Mouse (Mus musculus) cerebellum, postnatal 14 days (tissue): ENCODE results near the gene Klhl20.

Experiments
- DNase-seq, 2 experiments: peaks; one replicate each; pipeline ENCODE4 v3.0.0; 2021; ENCODE audit warnings: mixed read lengths in 2 of 2

Gene Klhl20

DNA sequence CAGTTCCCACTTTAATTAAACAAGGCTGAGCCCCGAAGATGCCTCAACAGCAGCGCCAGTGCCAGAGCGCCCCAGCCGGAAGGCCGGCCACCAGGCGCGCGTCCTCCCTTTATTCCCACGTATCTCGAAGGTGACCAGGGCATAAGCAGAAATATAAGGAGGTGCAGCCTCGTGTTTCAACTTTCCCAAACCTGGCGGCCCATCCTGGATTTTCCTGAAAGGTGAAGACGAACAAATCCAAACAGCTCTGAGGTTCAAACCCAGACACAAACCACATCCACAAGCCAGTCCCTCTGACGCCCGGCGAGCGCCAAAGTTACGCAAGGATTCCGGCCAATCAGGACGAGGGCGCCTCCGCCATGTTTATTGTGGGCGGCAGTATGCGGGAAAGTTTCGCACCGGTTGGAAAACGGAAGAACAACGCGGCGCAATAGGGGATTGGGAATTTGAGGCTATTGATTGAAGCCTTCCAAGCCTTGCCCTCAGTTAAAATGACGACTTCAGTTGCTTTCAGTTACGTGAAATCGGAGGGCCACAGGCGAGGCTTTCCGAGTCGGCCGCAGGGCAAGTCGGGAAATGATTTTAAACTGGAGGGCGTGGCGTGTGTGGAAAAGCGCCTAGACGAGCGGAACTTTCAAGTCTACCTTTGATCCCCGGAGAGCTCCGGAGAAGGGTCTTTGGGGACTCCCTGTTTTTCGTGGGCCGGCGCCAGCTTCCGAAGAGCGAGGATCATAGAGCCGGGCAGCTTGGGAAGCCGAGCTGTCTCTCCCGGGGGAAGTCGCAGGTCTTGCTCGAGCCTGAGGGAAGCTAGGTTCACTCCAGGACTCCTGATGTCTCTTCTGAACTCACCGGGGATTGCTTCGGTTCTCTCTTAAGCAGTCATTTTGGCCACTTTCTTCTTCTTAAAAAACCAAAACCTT lies 60.7 kb downstream of the Klhl20 start, which contains the start of the genes Dars2 and Cenpl:
TSS of gene Dars2 (minus strand) at position 307 of the 920 bp plus-strand sequence.
TSS of gene Cenpl (plus strand) at position 362 of the 920 bp plus-strand sequence.
- DNase-seq, result peak; percentile 96 to 97

DNA sequence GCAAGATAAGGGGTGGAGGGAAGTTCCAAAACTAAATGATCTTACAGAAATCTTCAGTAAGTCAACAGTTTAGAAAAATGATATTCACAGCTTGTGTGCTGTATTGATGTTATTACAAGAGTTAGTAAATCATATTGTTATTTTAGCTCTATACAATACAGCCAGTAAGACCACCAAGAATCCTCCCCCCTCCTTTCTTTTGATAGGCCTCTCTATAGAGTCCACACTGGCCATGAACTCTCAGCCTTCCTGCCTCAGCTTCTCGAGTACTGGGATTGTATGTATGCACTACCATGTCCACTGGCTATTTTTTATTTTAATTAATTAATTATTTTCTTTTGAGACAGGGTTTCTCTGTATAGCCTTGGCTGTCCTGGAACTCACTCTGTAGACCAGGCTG lies 68.0 kb downstream of the Klhl20 start:
- DNase-seq, result no peak

DNA sequence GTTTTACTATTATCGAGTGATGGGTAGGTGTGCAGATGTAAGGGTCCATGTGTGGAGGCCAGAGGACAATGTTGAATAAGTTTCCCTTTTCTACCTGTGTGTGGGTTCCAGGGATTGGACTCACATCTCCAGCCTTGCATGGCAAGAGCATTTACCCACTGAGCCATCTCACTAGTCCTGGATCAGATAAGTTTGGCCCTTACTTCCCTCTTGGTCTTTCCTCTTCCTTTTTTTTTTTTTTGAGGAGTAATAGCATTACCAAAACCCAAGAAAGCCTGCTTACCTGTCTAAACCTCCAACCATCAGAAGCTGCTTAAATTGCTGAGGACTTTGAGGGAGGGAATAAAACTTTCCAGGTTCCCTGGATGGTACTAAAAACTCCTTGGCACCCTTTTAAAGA lies 74.1 kb downstream of the Klhl20 start:
- no peak for DNase-seq

DNA sequence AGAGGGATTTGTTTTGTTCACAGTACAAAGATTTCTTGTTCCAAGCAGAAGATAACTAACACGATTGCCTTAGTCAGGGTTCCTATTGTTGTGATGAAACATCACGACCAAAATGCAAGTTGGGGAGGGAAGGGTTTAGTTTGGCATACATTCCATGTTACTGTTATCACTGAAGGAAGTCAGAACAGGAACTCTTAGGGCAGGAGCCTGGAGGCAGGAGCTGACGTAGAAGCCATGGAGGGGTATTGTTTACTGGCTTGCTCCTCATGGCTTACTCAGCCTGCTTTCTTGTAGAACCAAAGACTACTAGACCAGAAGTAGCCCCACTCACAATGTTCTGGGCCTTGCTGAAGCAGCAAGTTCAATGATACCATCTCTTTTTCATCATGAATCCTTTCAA lies 84.3 kb downstream of the Klhl20 start:
- no peak for DNase-seq

DNA sequence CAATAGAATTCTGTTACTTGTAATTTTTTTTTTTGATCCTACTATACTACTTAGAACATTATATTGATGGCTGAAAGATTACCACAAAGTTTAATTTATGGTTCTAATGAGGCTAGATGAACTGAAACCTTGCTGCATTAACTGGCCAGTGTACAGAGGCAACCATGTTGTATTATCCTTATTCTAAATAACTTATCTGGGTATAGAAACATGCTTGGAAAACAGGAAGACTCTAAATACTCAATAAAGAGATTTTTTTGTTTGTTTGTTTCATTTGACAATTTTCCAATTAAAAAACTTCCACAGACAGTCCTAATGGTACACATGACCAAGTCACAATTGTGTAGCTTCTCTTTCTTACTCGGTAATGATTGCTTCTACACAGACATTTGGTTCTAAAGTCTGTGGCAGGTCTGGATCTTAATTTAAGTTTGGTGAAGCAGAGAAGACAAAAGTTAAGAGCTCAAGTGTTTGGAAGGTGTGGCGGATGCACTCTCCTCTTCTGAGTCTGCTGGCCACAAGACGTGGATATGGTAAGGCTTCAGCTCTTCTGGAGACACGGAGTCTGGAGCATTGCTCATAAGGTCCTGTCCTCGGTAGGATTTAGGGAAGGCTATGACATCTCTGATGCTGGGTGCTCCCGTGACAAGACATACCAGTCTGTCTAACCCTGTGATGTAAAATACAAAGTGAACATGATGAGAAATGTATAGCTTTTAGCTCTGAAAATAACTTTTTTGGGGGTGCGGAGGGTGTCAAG lies 89.9 kb downstream of the Klhl20 start:
- no peak for DNase-seq

DNA sequence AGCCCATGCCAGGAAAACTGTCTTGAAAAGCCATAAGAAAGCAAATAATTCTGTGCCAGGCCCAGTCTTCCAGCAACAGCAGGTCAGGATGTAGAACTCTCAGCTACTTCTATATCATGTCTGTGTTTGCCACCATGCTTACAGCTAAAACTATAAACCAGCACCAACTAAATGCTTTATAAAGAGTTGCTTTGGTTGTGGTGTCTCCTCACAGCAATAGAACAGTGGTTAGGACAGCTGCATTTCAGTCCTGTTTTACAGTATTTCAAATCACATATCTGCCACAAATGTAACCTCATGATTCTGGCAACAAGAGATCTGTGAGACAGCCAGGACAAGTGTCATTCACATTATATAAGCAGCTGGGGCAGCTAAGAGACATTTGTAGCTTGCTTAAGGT lies 90.5 kb downstream of the Klhl20 start:
- DNase-seq, result no peak

DNA sequence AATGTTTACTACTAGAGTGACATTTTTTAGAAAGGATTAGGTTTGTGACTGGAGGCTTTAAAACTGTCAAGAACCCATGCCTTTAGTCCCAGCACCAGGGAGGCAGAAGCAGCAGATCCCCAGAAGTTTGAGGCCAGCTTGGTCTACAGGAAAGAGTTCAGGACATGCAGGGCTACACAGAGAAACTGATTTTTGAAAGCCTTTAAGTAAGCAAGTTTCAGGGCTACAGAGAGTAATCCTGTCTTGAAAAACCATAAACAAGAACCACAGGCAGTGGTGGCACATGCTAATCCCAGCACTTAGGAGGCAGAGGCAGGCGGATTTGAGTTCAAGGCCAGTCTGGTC lies 90.9 kb downstream of the Klhl20 start:
- no peak for DNase-seq

DNA sequence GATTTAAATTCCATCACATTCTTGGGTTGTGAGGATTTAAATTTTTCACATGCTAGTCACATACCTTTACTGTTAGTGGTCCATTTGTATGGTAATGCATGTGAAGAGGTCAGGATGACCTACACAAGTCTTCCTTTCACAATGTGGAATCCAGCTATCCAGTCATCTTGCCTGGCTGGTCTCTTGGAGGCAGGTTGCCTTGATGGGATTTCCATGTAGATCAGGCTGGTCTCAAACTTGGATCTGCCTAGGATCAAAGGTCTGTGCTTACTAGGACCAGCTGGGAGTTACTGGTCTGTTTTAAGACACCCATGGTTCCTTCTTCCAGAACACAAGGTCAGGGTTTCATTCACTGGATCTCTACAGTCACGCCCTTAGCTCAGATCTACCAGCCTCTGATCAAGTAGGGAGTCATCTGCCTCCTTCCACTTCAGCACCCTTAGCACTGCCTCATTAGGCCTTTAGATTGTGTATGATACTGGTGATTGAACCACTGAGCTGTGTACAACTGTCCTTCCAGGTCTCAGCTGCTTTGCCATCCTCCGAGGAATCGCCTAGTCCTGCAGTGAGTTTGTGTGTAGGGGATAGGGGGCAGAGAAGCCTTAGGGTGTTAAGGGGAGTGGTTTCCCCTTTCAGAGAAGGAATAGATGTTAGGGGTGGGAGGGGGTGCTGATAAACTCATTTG lies 91.4 kb downstream of the Klhl20 start:
- no peak for DNase-seq

DNA sequence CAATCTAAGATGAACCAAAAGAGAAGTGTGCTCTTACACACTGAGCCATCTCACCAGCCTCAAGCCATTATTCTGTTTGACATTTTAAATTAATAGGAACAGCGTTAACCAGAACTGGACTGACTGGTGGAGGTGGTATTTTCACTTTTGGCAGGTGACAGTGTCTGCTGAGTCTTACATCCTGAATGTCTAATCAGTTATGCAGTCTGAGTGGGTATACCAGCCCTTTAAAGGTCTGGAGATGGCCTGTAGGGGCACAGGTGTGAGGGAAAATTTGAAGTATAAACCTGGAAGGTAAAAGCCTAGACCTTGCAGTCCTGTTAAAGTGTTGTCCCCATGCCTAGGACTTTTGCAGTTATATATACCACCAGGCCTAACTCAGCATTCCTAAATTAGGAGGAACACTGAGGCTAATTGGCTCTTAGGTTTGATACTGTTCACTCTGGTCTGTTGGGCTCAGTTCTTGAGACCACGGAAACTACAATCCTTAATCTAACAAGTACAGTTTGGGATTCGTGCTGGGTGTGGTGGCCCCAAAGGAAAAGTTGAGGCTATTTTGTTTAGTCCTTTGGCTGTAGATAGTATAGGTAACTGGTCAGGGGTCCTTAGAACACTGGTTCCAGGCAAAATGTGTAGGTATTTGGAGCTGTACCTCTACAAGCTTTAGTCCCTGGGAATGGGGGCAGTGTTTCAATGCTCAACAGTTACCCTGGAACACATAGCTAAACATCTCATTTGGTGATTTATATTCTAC lies 92.2 kb downstream of the Klhl20 start:
- DNase-seq, result no peak
